ENCODE assay signal across 8 mouse cellular contexts in genomic region chr4:106838548-106839253, GRCm38 (mm10). TPM values are rescaled to one million over a fixed set of nuclear protein-coding genes. Genes with fewer than 3 reads are reported as not detected.
DNase-seq lines count a peak whose midpoint lies in the region; ATAC-seq and TF ChIP-seq lines count a peak whose summit lies in the region.

No protein-coding gene starts in this region.

- no peak for TF ChIP-seq POLR2A in CH12.LX (IDR thresholded peaks at IDR 0.05; ENCODE audit: low read depth, low read length)

- H3K27ac ChIP-seq in CH12.LX (ENCODE audit: insufficient read depth, low read depth), result no peak overlapping the region
- peak overlapping the region; percentile 99 for H3K27ac ChIP-seq in forebrain, embryonic 11.5 days (ENCODE audit: low read depth, low read length)
- H3K27ac ChIP-seq in heart, embryonic 16.5 days (ENCODE audit: low read length), result peak overlapping the region; percentile 90
- H3K27ac ChIP-seq in liver, embryonic 15.5 days (replicated peaks), result peak overlapping the region; percentile 80
- peak overlapping the region; percentile 97 for H3K27ac ChIP-seq in neural tube, embryonic 11.5 days (ENCODE audit: low read depth, low read length)
- peak overlapping the region; percentile 97 for H3K27ac ChIP-seq in stomach, embryonic 16.5 days (ENCODE audit: low read length)

- TF ChIP-seq CTCF in CH12.LX (conservative IDR thresholded peaks at IDR 0.05 in 1 of 2, IDR thresholded peaks at IDR 0.05 in 1 of 2; ENCODE audit: low read depth in 2 of 2, low read length in 2 of 2), result peak; percentile 20 to 92; a peak in 2 of 4 replicates

- peak; percentile 82 for DNase-seq in CH12.LX (ENCODE audit: extremely low read depth)
- peak; percentile 85 for DNase-seq in c-Kit-positive CD71-negative TER-119-negative erythroid progenitor cells, embryonic 14.5 days (ENCODE audit: low read depth)
- peak; percentile 100 for DNase-seq in forebrain, embryonic 11.5 days (ENCODE audit: low spot score)
- DNase-seq in kidney, postnatal 36 days, result peak; percentile 92 to 98
- peak; percentile 98 for DNase-seq in neural tube, embryonic 11.5 days (ENCODE audit: low spot score)

- H3K79me2 ChIP-seq in CH12.LX (replicated peaks; ENCODE audit: control insufficient read depth, extremely low read depth, insufficient read depth, poor library complexity, severe bottlenecking), result no peaks in the 10 kb centered on the region

- peak overlapping the region; percentile 32 to 65 (median 65) for H3K4me3 ChIP-seq in CH12.LX (replicated peaks in 1 of 3; ENCODE audit: low read depth in 2 of 3, low read length in 2 of 3, poor library complexity in 1 of 3)
- peak overlapping the region; percentile 51 for H3K4me3 ChIP-seq in forebrain, embryonic 11.5 days (ENCODE audit: low read depth, low read length)
- H3K4me3 ChIP-seq in heart, embryonic 16.5 days (ENCODE audit: low read length), result peak overlapping the region; percentile 57
- H3K4me3 ChIP-seq in liver, embryonic 15.5 days (replicated peaks), result peak overlapping the region; percentile 76
- H3K4me3 ChIP-seq in neural tube, embryonic 11.5 days (ENCODE audit: low read depth, low read length), result peak overlapping the region; percentile 47
- H3K4me3 ChIP-seq in stomach, embryonic 16.5 days (replicated peaks; ENCODE audit: low read length), result peak overlapping the region; percentile 62

- dilution Hi-C loops in CH12.LX (cut with MboI; ENCODE audit: extremely low pct_ligation_motif_present, extremely low pct_unique_long_range_greater_than_20kb, low sequenced_read_pairs), result no loop called here

- peak; percentile 82 for ATAC-seq in forebrain, embryonic 11.5 days (replicated peaks; ENCODE audit: low FRiP score)
- ATAC-seq in heart, embryonic 16.5 days (replicated peaks; ENCODE audit: extremely low read depth, insufficient read depth, low FRiP score), result peak; percentile 85
- peak; percentile 89 for ATAC-seq in liver, embryonic 15.5 days (ENCODE audit: insufficient read depth)
- ATAC-seq in neural tube, embryonic 11.5 days (ENCODE audit: insufficient read depth, low FRiP score, low TSS enrichment), result peak; percentile 74
- peak; percentile 88 for ATAC-seq in stomach, embryonic 16.5 days (ENCODE audit: insufficient read depth, low FRiP score)

- no peak for TF ChIP-seq EP300 in CH12.LX (IDR thresholded peaks at IDR 0.05; ENCODE audit: low read length)

- H3K4me1 ChIP-seq in CH12.LX (ENCODE audit: control insufficient read depth in 1 of 2, insufficient read depth in 2 of 2), result peaks cover 7 to 26% of the 10 kb centered on the region in 2 experiments; a peak in 3 of 4 replicates
- H3K4me1 ChIP-seq in forebrain, embryonic 11.5 days (replicated peaks; ENCODE audit: control insufficient read depth, insufficient read depth, low read length), result peaks cover 29% of the 10 kb centered on the region
- H3K4me1 ChIP-seq in heart, embryonic 16.5 days (ENCODE audit: control insufficient read depth, insufficient read depth, low read length), result peaks cover 29% of the 10 kb centered on the region
- H3K4me1 ChIP-seq in liver, embryonic 15.5 days (replicated peaks), result peaks cover 54% of the 10 kb centered on the region
- H3K4me1 ChIP-seq in neural tube, embryonic 11.5 days (ENCODE audit: control insufficient read depth, insufficient read depth, low read length), result peaks cover 25% of the 10 kb centered on the region
- peaks cover 49% of the 10 kb centered on the region for H3K4me1 ChIP-seq in stomach, embryonic 16.5 days (ENCODE audit: control insufficient read depth, insufficient read depth, low read length)

- peak; percentile 83 for TF ChIP-seq RAD21 in CH12.LX (IDR thresholded peaks at IDR 0.05; ENCODE audit: low read depth, low read length)

- peak overlapping the region; percentile 61 for H3K9ac ChIP-seq in CH12.LX (ENCODE audit: insufficient read depth, low read depth)
- peak overlapping the region; percentile 86 for H3K9ac ChIP-seq in forebrain, embryonic 11.5 days (ENCODE audit: low read length)
- H3K9ac ChIP-seq in heart, embryonic 16.5 days (ENCODE audit: low read length), result peak overlapping the region; percentile 75
- peak overlapping the region; percentile 85 for H3K9ac ChIP-seq in liver, embryonic 15.5 days
- peak overlapping the region; percentile 83 for H3K9ac ChIP-seq in neural tube, embryonic 11.5 days (ENCODE audit: low read length)
- peak overlapping the region; percentile 92 for H3K9ac ChIP-seq in stomach, embryonic 16.5 days (ENCODE audit: low read length)

- WGBS in forebrain, embryonic 11.5 days, result 3% methylated on average over 36 of the region's 36 CpGs
- WGBS in heart, embryonic 16.5 days, result 2% methylated on average over 36 of the region's 36 CpGs
- WGBS in liver, embryonic 15.5 days (ENCODE audit: insufficient replicate concordance), result 3% methylated on average over 36 of the region's 36 CpGs
- WGBS in neural tube, embryonic 11.5 days, result 2% methylated on average over 34 of the region's 36 CpGs
- WGBS in stomach, embryonic 16.5 days, result 2% methylated on average over 34 of the region's 36 CpGs

- no peaks in the 10 kb centered on the region for H3K36me3 ChIP-seq in CH12.LX (replicated peaks in 1 of 2; ENCODE audit: control insufficient read depth in 1 of 2, insufficient read depth in 1 of 2, low read length in 1 of 2)
- H3K36me3 ChIP-seq in forebrain, embryonic 11.5 days (ENCODE audit: control insufficient read depth, insufficient read depth, low read length), result no peaks in the 10 kb centered on the region
- no peaks in the 10 kb centered on the region for H3K36me3 ChIP-seq in heart, embryonic 16.5 days (ENCODE audit: control insufficient read depth, insufficient read depth)
- no peaks in the 10 kb centered on the region for H3K36me3 ChIP-seq in liver, embryonic 15.5 days (replicated peaks)
- no peaks in the 10 kb centered on the region for H3K36me3 ChIP-seq in neural tube, embryonic 11.5 days (ENCODE audit: control insufficient read depth, insufficient read depth, low read length)
- H3K36me3 ChIP-seq in stomach, embryonic 16.5 days (ENCODE audit: control insufficient read depth, insufficient read depth, low read length), result no peaks in the 10 kb centered on the region

- in situ Hi-C loops in CH12.LX (cut with MboI; ENCODE audit: low pct_ligation_motif_present, low pct_unique_long_range_greater_than_20kb, low sequenced_read_pairs), result loop anchor here (10.0 kb wide), 2 partner anchors 126 to 326 kb away; no protein-coding TSS in a partner anchor

- no peaks in the 10 kb centered on the region for H3K9me3 ChIP-seq in CH12.LX (replicated peaks; ENCODE audit: low read length)
- H3K9me3 ChIP-seq in forebrain, embryonic 11.5 days (ENCODE audit: control insufficient read depth, low read length), result no peaks in the 10 kb centered on the region
- no peaks in the 10 kb centered on the region for H3K9me3 ChIP-seq in heart, embryonic 16.5 days (replicated peaks; ENCODE audit: control insufficient read depth, low read length)
- no peaks in the 10 kb centered on the region for H3K9me3 ChIP-seq in liver, embryonic 15.5 days (replicated peaks)
- no peaks in the 10 kb centered on the region for H3K9me3 ChIP-seq in neural tube, embryonic 11.5 days (ENCODE audit: control insufficient read depth, low read length)
- no peaks in the 10 kb centered on the region for H3K9me3 ChIP-seq in stomach, embryonic 16.5 days (replicated peaks; ENCODE audit: control insufficient read depth, low read length)

- peak overlapping the region; percentile 54 for H3K4me2 ChIP-seq in CH12.LX (ENCODE audit: insufficient read depth, low read depth, poor library complexity, severe bottlenecking)
- peak overlapping the region; percentile 100 for H3K4me2 ChIP-seq in forebrain, embryonic 11.5 days (ENCODE audit: low read depth, low read length, severe bottlenecking)
- peak overlapping the region; percentile 73 for H3K4me2 ChIP-seq in heart, embryonic 16.5 days (ENCODE audit: low read depth, low read length)
- peak overlapping the region; percentile 100 for H3K4me2 ChIP-seq in liver, embryonic 15.5 days
- peak overlapping the region; percentile 100 for H3K4me2 ChIP-seq in neural tube, embryonic 11.5 days (ENCODE audit: low read depth)
- peak overlapping the region; percentile 100 for H3K4me2 ChIP-seq in stomach, embryonic 16.5 days (ENCODE audit: low read depth, low read length)

- H3K27me3 ChIP-seq in CH12.LX (replicated peaks), result no peaks in the 10 kb centered on the region
- H3K27me3 ChIP-seq in forebrain, embryonic 11.5 days (ENCODE audit: control insufficient read depth, insufficient read depth, low read length), result peaks cover 5% of the 10 kb centered on the region; the same call in 1 of the 2 replicates
- no peaks in the 10 kb centered on the region for H3K27me3 ChIP-seq in heart, embryonic 16.5 days (ENCODE audit: control insufficient read depth, insufficient read depth, low read length)
- H3K27me3 ChIP-seq in liver, embryonic 15.5 days, result peaks cover 21% of the 10 kb centered on the region
- no peaks in the 10 kb centered on the region for H3K27me3 ChIP-seq in neural tube, embryonic 11.5 days (ENCODE audit: control insufficient read depth, insufficient read depth, low read length)
- no peaks in the 10 kb centered on the region for H3K27me3 ChIP-seq in stomach, embryonic 16.5 days (ENCODE audit: control insufficient read depth, insufficient read depth, low read length)

TF ChIP-seq in CH12.LX, 34 proteins besides CTCF, POLR2A, EP300 and RAD21 (continues in another document):
- TF ChIP-seq TCF12 (IDR thresholded peaks at IDR 0.05; ENCODE audit: low read depth, low read length), result peak; percentile 63
- TF ChIP-seq PAX5 (IDR thresholded peaks at IDR 0.05; ENCODE audit: low read length), result no peak
- TF ChIP-seq BHLHE40 (IDR thresholded peaks at IDR 0.05; ENCODE audit: low read depth, low read length), result peak; percentile 51; the same call in 1 of the 2 replicates
- peak; percentile 90 for TF ChIP-seq SMC3 (IDR thresholded peaks at IDR 0.05; ENCODE audit: low read depth, low read length)
- 0 out of 2 replicates have a peak, but pooled peaks have one; percentile 74 for TF ChIP-seq MXI1 (IDR thresholded peaks at IDR 0.05; ENCODE audit: low read depth, low read length)
- TF ChIP-seq E2F4 (IDR thresholded peaks at IDR 0.05; ENCODE audit: insufficient replicate concordance, low read depth, low read length), result no peak
- TF ChIP-seq MAZ (IDR thresholded peaks at IDR 0.05; ENCODE audit: low read depth, low read length), result peak; percentile 94
- TF ChIP-seq JUND (conservative IDR thresholded peaks at IDR 0.05; ENCODE audit: low read depth, low read length), result no peak
- peak; percentile 66; the same call in 1 of the 2 replicates for TF ChIP-seq MEF2A (IDR thresholded peaks at IDR 0.05; ENCODE audit: borderline replicate concordance, low read depth, low read length)

RNA-seq across cellular contexts. Expression of gene Acot11, which starts 33.9 kb away (rescaled TPM):
- total RNA-seq in CH12.LX (2012; rRNA removed), result 4.8 and 6.8 TPM in 2 replicates
- 2.0 and 2.3 TPM in 2 replicates for total RNA-seq in CH12.LX (2014; rRNA removed)
- polyA plus RNA-seq in CH12.LX (2012; ENCODE audit: insufficient read length, low read depth), result 4.3 and 4.4 TPM in 2 replicates
- 1.6 and 1.8 TPM in 2 replicates for polyA plus RNA-seq in forebrain, embryonic 11.5 days (2014; fragmentation: Nextera tagmentation; extraction: Ambion mirVana)
- 7.9 and 8.1 TPM in 2 replicates for polyA plus RNA-seq in heart, embryonic 16.5 days (2015; fragmentation: Nextera tagmentation; extraction: Ambion mirVana)
- 4.7 and 6.4 TPM in 2 replicates for polyA plus RNA-seq in liver, embryonic 15.5 days (2015; fragmentation: Nextera tagmentation; extraction: Ambion mirVana)
- polyA plus RNA-seq in neural tube, embryonic 11.5 days (2014; fragmentation: Nextera tagmentation; extraction: Ambion mirVana), result 1.4 and 1.8 TPM in 2 replicates
- 7.9 and 10.5 TPM in 2 replicates for polyA plus RNA-seq in stomach, embryonic 16.5 days (2015; fragmentation: Nextera tagmentation; extraction: Ambion mirVana)
